Mouse (Mus musculus) MEL (cell line): ENCODE measurements at regions not wholly inside any gene's neighbourhood (a gene's known extent, or its start where the extent isn't known, plus 50 kb on each side); places are given as distances from the start of the nearest gene placed in this dataset.
A peak's percentile ranks its signal among the peaks of the same experiment; 100 is the strongest.

Source experiments
- DNase-seq: peaks from one replicate; pipeline ENCODE4 v3.0.0; 2011; ENCODE audit warnings: low read depth, low spot score
- H3K27ac ChIP-seq: 2 replicates; pipeline ENCODE4 v1.5.1; 2012; ENCODE audit warnings: low read depth, mild to moderate bottlenecking, control low read depth, low read length, moderate library complexity; ENCODE audit not compliant: control insufficient read depth
- H3K27me3 ChIP-seq, 2 experiments: fragments of 150-350 bp in 1 of 2; sonication (generic) in 1 of 2; 2 replicates each; pipeline ENCODE4 v1.6.1; 2012; ENCODE audit warnings: low read length in 2 of 2, mild to moderate bottlenecking in 2 of 2, improper control_type of control experiment in 1 of 2, moderate library complexity in 1 of 2; ENCODE audit not compliant: insufficient read depth in 2 of 2, control insufficient read depth in 1 of 2
- H3K36me3 ChIP-seq, 2 experiments: 2 replicates each; pipeline ENCODE4 v1.6.1; 2012 to 2014; ENCODE audit warnings: low read length in 2 of 2, improper control_type of control experiment in 1 of 2, inconsistent platforms in 1 of 2, mild to moderate bottlenecking in 1 of 2; ENCODE audit not compliant: insufficient read depth in 2 of 2, control insufficient read depth in 1 of 2
- H3K4me1 ChIP-seq, 2 experiments: fragments of 150-350 bp in 1 of 2; sonication (generic) in 1 of 2; 2 replicates each; pipeline ENCODE4 v1.6.1; 2012; ENCODE audit warnings: low read length in 2 of 2, improper control_type of control experiment in 1 of 2, mild to moderate bottlenecking in 1 of 2; ENCODE audit not compliant: insufficient read depth in 2 of 2, control insufficient read depth in 1 of 2
- H3K4me3 ChIP-seq, 2 experiments: fragments of 150-350 bp in 1 of 2; sonication (generic) in 1 of 2; 2 replicates each; pipeline ENCODE4 v1.5.1; 2012; ENCODE audit warnings: low read depth in 2 of 2, low read length in 2 of 2, mild to moderate bottlenecking in 2 of 2, moderate library complexity in 2 of 2, control low read depth in 1 of 2, improper control_type of control experiment in 1 of 2; ENCODE audit not compliant: control insufficient read depth in 1 of 2, insufficient read depth in 1 of 2
- H3K79me2 ChIP-seq: 2 replicates; pipeline ENCODE4 v1.6.1; 2012; ENCODE audit warnings: mild to moderate bottlenecking, low read length, moderate library complexity; ENCODE audit not compliant: control insufficient read depth, poor library complexity, insufficient read depth
- H3K9ac ChIP-seq: 2 replicates; pipeline ENCODE4 v1.6.1; 2012; ENCODE audit warnings: low read depth, mild to moderate bottlenecking, control low read depth, low read length, moderate library complexity; ENCODE audit not compliant: control insufficient read depth, poor library complexity, severe bottlenecking
- H3K9me3 ChIP-seq: fragments of 150-350 bp; sonication (generic); replicated peaks from 2 replicates; pipeline ENCODE4 v1.6.1; 2012; ENCODE audit warnings: mild to moderate bottlenecking, low read length, improper control_type of control experiment, moderate library complexity; ENCODE audit not compliant: insufficient read depth
- CHD2 ChIP-seq: IDR thresholded peaks from 2 replicates; pipeline ENCODE4 v1.6.1; 2011; ENCODE audit warnings: low read length, improper control_type of control experiment
- ELF1 ChIP-seq: IDR thresholded peaks from 2 replicates; pipeline ENCODE4 v1.6.1; 2014; ENCODE audit warnings: low read depth, mild to moderate bottlenecking, inconsistent platforms, low read length, improper control_type of control experiment, moderate library complexity
- EP300 ChIP-seq, 2 experiments: IDR thresholded peaks; 2 replicates each; pipeline ENCODE4 v1.6.1; 2011; ENCODE audit warnings: improper control_type of control experiment in 2 of 2, low read length in 2 of 2, low read depth in 1 of 2, mild to moderate bottlenecking in 1 of 2
- ETS1 ChIP-seq: IDR thresholded peaks from 2 replicates; pipeline ENCODE4 v1.6.1; 2012; ENCODE audit warnings: low read depth, mild to moderate bottlenecking, inconsistent platforms, low read length, improper control_type of control experiment, moderate library complexity
- GABPA ChIP-seq: IDR thresholded peaks from 2 replicates; pipeline ENCODE4 v1.6.1; 2012; ENCODE audit warnings: low read depth, mild to moderate bottlenecking, inconsistent platforms, low read length, improper control_type of control experiment, moderate library complexity
- GATA1 ChIP-seq: IDR thresholded peaks from 2 replicates; pipeline ENCODE4 v1.6.1; 2011; ENCODE audit warnings: low read depth, low read length, improper control_type of control experiment
- HCFC1 ChIP-seq: IDR thresholded peaks from 2 replicates; pipeline ENCODE4 v1.6.1; 2012; ENCODE audit warnings: low read depth, mild to moderate bottlenecking, inconsistent platforms, low read length, improper control_type of control experiment, moderate library complexity
- MAZ ChIP-seq: IDR thresholded peaks from 2 replicates; pipeline ENCODE4 v1.6.1; 2012; ENCODE audit warnings: low read depth, mild to moderate bottlenecking, inconsistent platforms, low read length, improper control_type of control experiment
- MYC ChIP-seq: IDR thresholded peaks from 2 replicates; pipeline ENCODE4 v1.6.1; 2011; ENCODE audit warnings: low read depth, mild to moderate bottlenecking, low read length, improper control_type of control experiment, moderate library complexity
- NELFE ChIP-seq: IDR thresholded peaks from 2 replicates; pipeline ENCODE4 v1.6.1; 2011; ENCODE audit warnings: low read depth, low read length, improper control_type of control experiment
- SMC3 ChIP-seq: IDR thresholded peaks from 2 replicates; pipeline ENCODE4 v1.6.1; 2011; ENCODE audit warnings: low read depth, low read length, improper control_type of control experiment
- TAL1 ChIP-seq: IDR thresholded peaks from 2 replicates; pipeline ENCODE4 v1.6.1; 2012; ENCODE audit warnings: mild to moderate bottlenecking, inconsistent platforms, low read length, moderate library complexity, mixed read lengths
- TBP ChIP-seq: IDR thresholded peaks from 2 replicates; pipeline ENCODE4 v1.8.0; 2011; ENCODE audit warnings: low read depth, low read length, improper control_type of control experiment
- TCF12 ChIP-seq: IDR thresholded peaks from 2 replicates; pipeline ENCODE4 v1.6.1; 2014; ENCODE audit warnings: low read depth, mild to moderate bottlenecking, inconsistent platforms, low read length, improper control_type of control experiment, moderate library complexity
- UBTF ChIP-seq: IDR thresholded peaks from 2 replicates; pipeline ENCODE4 v1.6.1; 2012; ENCODE audit warnings: low read depth, mild to moderate bottlenecking, inconsistent platforms, low read length, improper control_type of control experiment, moderate library complexity, borderline replicate concordance; ENCODE audit not compliant: insufficient read depth
- ZNF384 ChIP-seq: IDR thresholded peaks from 2 replicates; pipeline ENCODE4 v1.6.1; 2012; ENCODE audit warnings: low read depth, mild to moderate bottlenecking, inconsistent platforms, low read length, improper control_type of control experiment

- Histone ChIP-seq H3K4me1 (no peaks in the 10 kb centered on the region; a peak in 1 of 4 replicates), H3K9me3 (no peaks in the 10 kb centered on the region), H3K27me3 (no peaks in the 10 kb centered on the region), H3K27ac (no peak overlapping the region), H3K9ac (no peak overlapping the region), H3K79me2 (no peaks in the 10 kb centered on the region), H3K36me3 (peaks cover 0 to 2% of the 10 kb centered on the region in 2 experiments; a peak in 2 of 4 replicates), H3K4me3 (no peak overlapping the region)
- no peak for TF ChIP-seq TBP
- TF ChIP-seq TAL1: peak; percentile 77
- TF ChIP-seq GATA1: no peak
- no peak for TF ChIP-seq GABPA
- TF ChIP-seq ETS1: peak; percentile 58; the same call in 1 of the 2 replicates
- no peak for TF ChIP-seq NELFE
- TF ChIP-seq SMC3: no peak
- peak; percentile 41; the same call in 1 of the 2 replicates for TF ChIP-seq ZNF384
- TF ChIP-seq EP300 (IDR thresholded peaks at IDR 0.05; ENCODE audit: low read depth in 1 of 2, low read length in 2 of 2): peak; percentile 61 to 67; a peak in 3 of 4 replicates
- no peak for TF ChIP-seq ELF1
- TF ChIP-seq MYC: no peak
- no peak for TF ChIP-seq HCFC1
- peak; percentile 51; the same call in 1 of the 2 replicates for TF ChIP-seq TCF12
- TF ChIP-seq CHD2: no peak
- no peak for TF ChIP-seq UBTF
- peak; percentile 73 for DNase-seq
These were observed 353.9 kb upstream of the Slco3a1 start for GRCm38 (mm10) chr7:74908311-74908962.

DNA sequence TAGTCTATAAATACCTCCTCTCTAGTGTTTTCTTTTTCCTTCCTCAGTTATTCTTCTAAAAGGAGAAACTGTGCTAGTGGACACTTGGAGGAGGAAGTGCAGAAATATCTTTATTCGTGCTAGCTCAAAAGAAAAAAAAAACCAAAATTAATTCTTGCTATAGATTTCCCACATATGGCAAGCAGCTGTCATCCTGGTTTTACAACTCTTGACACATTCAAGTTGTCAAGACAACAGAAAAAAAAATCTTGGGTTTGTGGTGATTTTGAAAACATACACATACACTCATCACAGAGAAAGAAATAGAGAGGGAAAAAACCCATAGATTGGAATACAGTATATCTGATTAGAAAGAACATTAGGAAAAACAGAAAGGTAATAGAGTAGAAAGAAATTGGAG, 352.8 kb upstream of the Slco3a1 start:
- Histone ChIP-seq H3K9me3 (no peaks in the 10 kb centered on the region), H3K79me2 (no peaks in the 10 kb centered on the region), H3K4me1 (no peaks in the 10 kb centered on the region; a peak in 1 of 4 replicates), H3K27me3 (no peaks in the 10 kb centered on the region), H3K36me3 (peaks cover 0 to 2% of the 10 kb centered on the region in 2 experiments; a peak in 2 of 4 replicates), H3K27ac (no peak overlapping the region), H3K9ac (no peak overlapping the region), H3K4me3 (no peak overlapping the region)
- TF ChIP-seq MAZ: no peak
- DNase-seq: no peak
